Mouse (Mus musculus) NIH3T3 (cell line): ENCODE results near the gene Pak6.
A peak's percentile ranks its signal among the peaks of the same experiment; 100 is the strongest.
"Not testable (repeated sequence)": the region's sequence is repeated elsewhere in the genome, so short reads cannot be mapped to it uniquely, and the experiment has no call there.

Source experiments
- DNase-seq: peaks from one replicate; pipeline ENCODE4 v3.0.0-alpha.2; 2012; ENCODE audit warnings: low read depth

Pak6 gene

DNA sequence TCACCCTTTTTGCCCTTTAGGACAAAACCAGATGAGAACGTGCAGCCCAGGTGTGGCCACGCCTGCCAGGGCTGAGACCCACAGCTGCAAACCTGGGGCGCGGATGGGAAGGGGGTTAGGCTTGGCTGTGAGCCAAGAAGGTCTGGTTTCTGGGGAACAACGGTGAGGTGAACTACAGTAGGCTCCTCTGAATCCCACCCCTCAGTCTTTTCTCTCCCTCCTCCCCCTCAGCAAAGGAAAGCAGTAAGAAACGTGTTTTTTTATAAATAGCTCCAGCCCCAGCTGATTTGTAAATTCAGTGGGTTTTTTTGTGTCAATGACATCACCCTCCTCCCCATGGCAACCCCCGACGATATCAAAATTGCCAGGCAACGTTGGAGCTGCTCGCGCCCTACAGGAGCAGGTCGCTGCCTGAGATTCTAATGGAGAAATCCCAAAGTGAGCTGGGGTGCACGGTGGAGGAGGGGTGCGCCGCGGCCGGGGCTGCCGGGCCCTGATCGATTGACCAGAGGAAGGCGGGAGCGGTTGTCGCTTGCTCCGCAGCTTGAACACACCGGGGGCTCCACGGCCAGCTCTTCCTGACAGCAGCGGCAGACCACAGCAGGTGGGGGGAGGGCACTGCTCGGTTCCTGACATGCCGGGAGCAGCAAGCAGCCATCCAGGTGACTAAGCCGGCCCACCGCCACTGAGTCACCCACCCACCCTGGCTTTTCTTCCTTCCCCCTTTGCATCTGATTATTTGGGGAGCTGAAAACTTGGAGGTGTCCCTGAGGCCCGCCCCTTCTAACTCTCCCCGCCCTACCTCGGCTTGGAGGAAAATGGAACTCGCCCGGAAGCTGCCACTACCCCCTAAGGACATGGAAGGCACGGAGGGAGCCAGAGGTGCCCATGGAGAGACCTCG is at the start of gene Pak6:
Pak6 (plus strand) TSS at position 402 of the 902 bp plus-strand sequence.
- DNase-seq, result peak; percentile 30

DNA sequence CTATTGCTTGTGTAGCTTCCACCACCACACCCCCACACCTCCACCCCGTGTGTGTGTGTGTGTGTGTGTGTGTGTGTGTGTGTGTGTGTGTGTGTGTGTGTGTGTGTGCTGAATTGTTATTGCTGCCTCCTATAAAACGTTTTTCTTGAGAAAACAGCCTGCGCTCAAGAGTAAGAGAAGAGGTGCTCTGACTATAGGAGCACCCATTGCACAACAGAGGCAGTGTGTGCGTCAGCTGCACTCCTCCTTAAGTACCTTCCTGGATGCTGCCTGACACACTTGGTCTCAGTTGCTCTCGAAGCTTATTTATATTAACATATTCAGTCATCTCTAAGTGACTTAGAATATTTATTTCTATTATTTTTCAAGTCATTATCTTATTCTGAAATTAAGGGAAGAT is 45.1 kb upstream of the Pak6 start:
- no peak for DNase-seq

DNA sequence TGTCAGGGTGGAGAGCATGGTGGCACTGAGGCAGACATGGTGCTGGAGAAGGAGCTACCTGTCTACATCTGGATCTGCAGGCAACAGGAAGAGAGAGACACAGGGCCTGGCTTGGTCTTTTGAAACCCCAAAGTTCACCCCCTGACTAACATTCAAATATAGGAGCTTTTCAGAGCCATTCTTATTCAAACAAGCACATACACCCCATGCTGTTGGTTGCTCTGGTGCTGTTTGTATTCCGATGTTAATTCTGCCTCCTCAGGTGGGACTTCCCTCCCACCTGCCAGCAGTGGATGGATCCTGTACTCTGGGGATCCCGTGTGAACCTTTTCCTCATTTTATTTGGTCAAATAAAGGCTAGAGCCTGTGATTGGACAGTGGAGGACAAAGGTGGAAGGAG is 43.0 kb upstream of the Pak6 start:
- DNase-seq, result no peak

GRCm38 (mm10) chr2:118620608-118621007 is 42.5 kb upstream of the Pak6 start:
- DNase-seq, result no peak

DNA sequence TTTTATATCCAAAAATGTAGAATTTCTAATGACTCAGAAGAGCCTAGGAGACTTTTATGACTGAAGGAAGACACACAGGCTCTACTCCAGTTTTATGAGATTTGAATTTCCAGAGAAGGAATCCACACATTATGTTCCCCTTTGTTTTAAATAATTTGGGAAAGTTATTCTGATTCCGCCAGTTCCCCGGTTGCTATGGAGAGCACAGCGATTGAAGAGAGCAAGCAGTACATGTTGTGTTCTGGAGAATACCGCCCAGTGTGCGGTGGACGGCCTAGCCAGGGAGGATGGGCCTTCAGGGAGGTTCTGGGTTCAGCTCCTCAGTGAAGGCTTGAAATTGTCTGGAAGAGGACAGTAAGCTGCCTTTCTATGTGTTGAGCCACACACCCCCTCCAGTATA is 33.8 kb upstream of the Pak6 start:
- DNase-seq, result no peak

GRCm38 (mm10) chr2:118633441-118633840 is 29.7 kb upstream of the Pak6 start:
- no peak for DNase-seq

- DNase-seq, result no peak
Measured at GRCm38 (mm10) chr2:118637258-118637657, 25.8 kb upstream of the Pak6 start.

GRCm38 (mm10) chr2:118637888-118638526 is 25.1 kb upstream of the Pak6 start:
- peak; percentile 87 for DNase-seq

- no peak for DNase-seq
Measured at GRCm38 (mm10) chr2:118638686-118639085, 24.4 kb upstream of the Pak6 start.

GRCm38 (mm10) chr2:118641147-118641546 is 22.0 kb upstream of the Pak6 start:
- DNase-seq, result no peak

- no peak for DNase-seq
Measured at GRCm38 (mm10) chr2:118642431-118642830, 20.7 kb upstream of the Pak6 start.

- no peak for DNase-seq
Measured at GRCm38 (mm10) chr2:118642942-118643341, 20.2 kb upstream of the Pak6 start.

DNA sequence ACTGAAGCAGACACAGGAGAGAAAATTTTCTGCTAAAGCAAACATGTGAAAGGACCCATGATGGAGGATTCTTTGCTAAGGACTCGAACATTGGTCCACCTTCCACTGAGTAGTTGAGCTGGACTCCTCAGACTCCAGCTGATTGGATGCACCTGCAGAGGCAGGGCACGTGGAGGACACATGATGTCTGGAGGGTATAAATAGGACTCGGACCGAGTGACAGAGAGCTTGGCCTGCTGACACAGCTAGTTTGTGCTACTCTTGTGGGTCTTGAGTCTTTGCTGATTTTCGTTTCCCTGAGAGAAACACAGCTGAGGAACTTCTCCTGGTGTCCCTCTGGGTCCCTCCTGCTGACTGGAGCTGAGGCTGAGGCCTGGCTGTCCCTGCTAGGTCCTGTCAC is 16.4 kb upstream of the Pak6 start:
- no peak for DNase-seq

- not testable (repeated sequence) for DNase-seq
Measured at GRCm38 (mm10) chr2:118650697-118651096, 12.4 kb upstream of the Pak6 start.

- DNase-seq, result peak; percentile 51
Measured at GRCm38 (mm10) chr2:118656688-118657281, 6.3 kb upstream of the Pak6 start.

GRCm38 (mm10) chr2:118658457-118658856 is 4.6 kb upstream of the Pak6 start:
- peak; percentile 46 for DNase-seq

GRCm38 (mm10) chr2:118659077-118659476 is 4.0 kb upstream of the Pak6 start:
- DNase-seq, result peak; percentile 92

- no peak for DNase-seq
Measured at GRCm38 (mm10) chr2:118659493-118659892, 3.6 kb upstream of the Pak6 start.

- DNase-seq, result peak; percentile 66
Measured at GRCm38 (mm10) chr2:118659998-118660452, 3.1 kb upstream of the Pak6 start.

GRCm38 (mm10) chr2:118661891-118662290 is 1.2 kb upstream of the Pak6 start:
- DNase-seq, result no peak

DNA sequence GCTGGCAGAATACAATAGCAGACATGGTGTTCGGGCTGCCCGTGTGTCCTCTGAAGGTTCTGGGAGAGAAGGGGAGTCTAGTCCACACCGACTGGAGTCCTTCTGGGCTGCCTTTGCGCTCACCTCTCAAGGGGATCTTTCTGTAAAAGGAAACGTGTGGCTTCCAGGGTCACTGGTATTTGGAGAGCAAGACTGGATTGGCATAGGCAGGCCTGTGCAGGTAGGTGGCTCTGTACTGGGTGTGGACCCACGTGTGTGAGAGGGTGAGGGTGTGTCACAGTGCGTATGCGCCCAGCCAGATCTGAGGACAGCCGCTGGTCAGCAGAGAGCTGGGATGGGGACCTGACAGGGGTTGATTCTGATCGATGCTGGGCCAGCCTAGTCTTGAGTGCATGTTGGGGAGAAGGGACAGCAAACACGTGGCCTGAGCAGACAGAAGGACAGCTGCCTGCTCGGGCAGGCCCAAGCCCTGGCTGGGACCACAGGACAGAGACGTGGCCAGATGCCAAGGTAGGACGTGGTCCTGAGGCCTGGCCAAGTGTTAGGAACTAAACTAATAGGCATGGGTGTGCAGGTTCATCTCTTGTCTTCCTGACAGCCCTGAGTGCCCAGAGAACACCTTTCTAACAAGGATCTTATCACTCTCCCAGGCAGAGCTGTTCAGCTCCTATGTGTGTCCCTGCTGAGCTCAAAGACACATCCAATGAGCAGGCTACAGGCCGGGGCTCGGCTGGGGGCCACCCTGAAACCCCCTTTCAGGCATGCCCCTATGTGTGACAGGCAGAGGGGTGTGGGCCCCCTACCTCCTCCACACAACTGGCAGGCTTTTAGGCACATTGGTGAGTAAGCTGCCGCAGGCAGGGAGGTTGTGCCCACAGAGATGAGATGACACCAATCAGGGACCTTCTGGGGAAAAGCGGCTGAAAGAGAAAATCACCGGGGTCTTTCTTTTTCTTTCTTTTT is 982 bp downstream of the Pak6 start:
- DNase-seq, result peak; percentile 38
